Mouse (Mus musculus): Measurements from ENCODE around the gene Trp53i13. TPM values are rescaled to one million over a fixed set of nuclear protein-coding genes. Genes with fewer than 3 reads are reported as not detected.
"Not testable (repeated sequence)": the region's sequence is repeated elsewhere in the genome, so short reads cannot be mapped to it uniquely, and the experiment has no call there.

Trp53i13 gene
- 15.0 and 19.5 TPM in 2 replicates for polyA plus RNA-seq (2015; fragmentation: Nextera tagmentation; extraction: Ambion mirVana)

DNA sequence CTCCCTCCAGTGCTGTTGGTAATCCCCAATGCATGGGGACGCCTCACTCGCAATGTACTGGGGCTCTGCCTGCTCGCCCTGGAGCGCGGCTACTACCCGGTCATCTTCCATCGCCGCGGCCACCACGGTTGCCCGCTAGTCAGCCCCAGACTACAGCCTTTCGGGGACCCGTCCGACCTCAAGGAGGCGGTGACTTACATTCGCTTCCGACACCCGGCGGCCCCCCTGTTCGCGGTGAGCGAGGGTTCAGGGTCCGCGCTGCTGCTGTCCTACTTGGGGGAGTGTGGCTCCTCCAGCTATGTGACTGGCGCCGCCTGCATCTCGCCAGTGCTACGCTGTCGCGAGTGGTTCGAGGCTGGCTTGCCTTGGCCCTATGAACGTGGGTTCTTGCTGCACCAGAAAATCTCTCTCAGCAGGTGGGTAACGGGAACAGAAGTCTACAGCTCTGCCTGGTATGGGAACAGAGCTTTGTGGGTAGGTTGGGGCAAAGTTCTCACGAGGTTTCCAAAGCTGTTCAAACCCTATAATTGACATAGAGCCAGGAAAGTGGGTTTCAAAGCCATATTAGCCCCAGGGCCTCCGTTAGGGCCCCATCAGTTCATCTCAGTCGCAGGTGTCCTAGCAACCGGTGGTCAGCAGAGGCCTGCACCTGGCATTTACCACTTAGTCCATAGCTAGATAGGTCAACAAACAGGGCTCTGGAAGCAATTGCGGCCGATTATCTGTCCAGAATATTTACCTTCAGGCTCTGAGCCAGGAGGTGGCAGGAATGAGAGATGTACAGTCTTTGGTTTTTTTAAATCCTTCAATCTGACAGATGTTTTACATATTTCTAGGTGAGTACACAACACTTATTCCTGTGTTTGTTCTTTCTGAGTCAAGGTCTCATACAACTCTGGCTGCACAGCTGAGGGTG is at the start of gene Trp53i13:
Gene Trp53i13, minus strand, starts transcription at position 344 of the 916 bp plus-strand sequence.
- Histone ChIP-seq H3K9ac (replicated peaks) (peak within 1 kb of the TSS; percentile 44), H3K27ac (replicated peaks) (no peak within 1 kb of the TSS), H3K4me3 (peak within 1 kb of the TSS; percentile 50), H3K27me3 (peaks cover 21% of the 10 kb centered on the region; the same call in 1 of the 2 replicates), H3K9me3 (no peaks in the 10 kb centered on the region), H3K4me2 (replicated peaks) (peak within 1 kb of the TSS; percentile 88), H3K36me3 (no peaks in the 10 kb centered on the region), H3K4me1 (peaks cover 39% of the 10 kb centered on the region)
- ATAC-seq (replicated peaks), result no peak; the same call in 1 of the 2 replicates
- 10% methylated on average over 39 of the region's 39 CpGs for WGBS

DNA sequence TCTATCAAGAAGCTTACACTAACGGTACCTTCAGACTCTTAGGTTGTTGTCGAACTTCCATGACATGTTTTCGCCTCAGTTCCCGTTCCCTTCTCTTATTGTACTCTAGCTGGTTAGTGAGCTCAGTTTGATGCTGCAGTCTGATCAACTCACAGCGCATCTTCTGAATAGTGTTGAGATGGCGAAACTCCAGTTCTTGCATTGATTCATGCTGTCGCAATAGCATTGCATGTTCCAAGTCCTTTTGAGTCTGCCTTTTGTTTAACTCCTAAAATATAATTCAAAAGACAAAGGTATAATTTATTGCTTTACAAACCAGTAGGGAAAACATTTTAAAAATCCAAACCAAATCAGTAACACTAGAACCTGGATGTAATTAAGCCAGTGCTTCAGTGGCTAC is 29.5 kb upstream of the Trp53i13 start:
- H3K27ac ChIP-seq (replicated peaks), result no peak overlapping the region
- ATAC-seq (replicated peaks), result no peak
- peaks cover 74% of the 10 kb centered on the region for H3K36me3 ChIP-seq
- H3K4me3 ChIP-seq, result no peak overlapping the region
- no peaks in the 10 kb centered on the region for H3K9me3 ChIP-seq
- no peak overlapping the region for H3K9ac ChIP-seq (replicated peaks)
- H3K4me1 ChIP-seq, result no peaks in the 10 kb centered on the region
- H3K4me2 ChIP-seq (replicated peaks), result no peak overlapping the region
- no peaks in the 10 kb centered on the region for H3K27me3 ChIP-seq
- 95% methylated on average over 7 of the region's 7 CpGs for WGBS

- Histone ChIP-seq H3K4me3 (no peak overlapping the region), H3K27ac (replicated peaks) (no peak overlapping the region), H3K36me3 (peaks cover 23% of the 10 kb centered on the region), H3K9ac (replicated peaks) (no peak overlapping the region), H3K27me3 (no peaks in the 10 kb centered on the region), H3K4me1 (no peaks in the 10 kb centered on the region), H3K4me2 (replicated peaks) (no peak overlapping the region), H3K9me3 (no peaks in the 10 kb centered on the region)
- WGBS, result 88% methylated on average over 4 of the region's 4 CpGs
- no peak for ATAC-seq (replicated peaks)
These were observed 16.5 kb upstream of the Trp53i13 start for GRCm38 (mm10) chr11:77532202-77532846.

DNA sequence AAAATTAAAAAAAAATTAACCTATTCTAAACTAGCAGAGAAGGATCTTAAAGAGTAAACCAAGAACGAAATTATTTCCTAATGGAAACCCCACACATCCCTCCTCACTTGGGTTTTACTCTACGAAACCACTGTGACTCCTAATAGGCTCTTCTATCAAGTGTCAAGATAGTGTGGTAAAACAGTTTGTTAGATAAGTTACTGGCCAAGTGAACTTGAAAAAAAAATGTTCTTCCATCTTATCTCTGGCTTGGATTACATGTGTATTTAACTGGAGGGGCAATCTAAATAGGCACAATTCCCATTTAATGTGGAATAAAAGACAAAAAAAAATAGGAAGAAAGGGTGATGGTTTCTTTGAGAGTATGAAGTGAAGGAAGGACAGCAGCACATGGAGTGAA is 15.1 kb upstream of the Trp53i13 start:
- Histone ChIP-seq H3K4me2 (replicated peaks) (no peak overlapping the region), H3K27ac (replicated peaks) (no peak overlapping the region), H3K9me3 (no peaks in the 10 kb centered on the region), H3K27me3 (no peaks in the 10 kb centered on the region), H3K4me1 (no peaks in the 10 kb centered on the region), H3K9ac (replicated peaks) (no peak overlapping the region), H3K36me3 (peaks cover 11% of the 10 kb centered on the region), H3K4me3 (no peak overlapping the region)
- no peak for ATAC-seq (replicated peaks)
- WGBS, result 94% methylated on average over 2 of the region's 2 CpGs

DNA sequence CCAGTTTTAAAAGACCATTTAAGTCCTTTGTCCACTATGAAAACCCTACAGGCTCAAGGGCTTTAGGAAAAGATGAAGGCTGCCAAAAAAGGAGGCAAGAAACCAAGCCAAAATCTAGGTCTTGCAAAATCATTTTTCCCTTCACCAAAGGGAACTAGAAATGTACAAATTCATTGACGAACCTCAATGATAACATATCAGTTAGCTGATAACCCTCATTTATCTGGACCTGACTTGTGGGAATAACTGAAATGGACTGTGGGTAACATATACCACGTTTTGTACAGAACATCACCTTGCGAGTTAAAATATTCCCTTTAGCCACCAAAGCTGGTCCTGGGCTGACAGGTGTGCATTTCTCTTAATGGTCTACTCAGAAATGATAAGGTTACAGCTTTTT is 13.9 kb upstream of the Trp53i13 start:
- Histone ChIP-seq H3K9ac (replicated peaks) (no peak overlapping the region), H3K4me2 (replicated peaks) (no peak overlapping the region), H3K27ac (replicated peaks) (no peak overlapping the region), H3K4me3 (no peak overlapping the region), H3K36me3 (peaks cover 4% of the 10 kb centered on the region; the same call in 1 of the 2 replicates), H3K27me3 (no peaks in the 10 kb centered on the region), H3K9me3 (no peaks in the 10 kb centered on the region), H3K4me1 (no peaks in the 10 kb centered on the region)
- WGBS, result 91% methylated on average over 3 of the region's 3 CpGs
- no peak for ATAC-seq (replicated peaks)

DNA sequence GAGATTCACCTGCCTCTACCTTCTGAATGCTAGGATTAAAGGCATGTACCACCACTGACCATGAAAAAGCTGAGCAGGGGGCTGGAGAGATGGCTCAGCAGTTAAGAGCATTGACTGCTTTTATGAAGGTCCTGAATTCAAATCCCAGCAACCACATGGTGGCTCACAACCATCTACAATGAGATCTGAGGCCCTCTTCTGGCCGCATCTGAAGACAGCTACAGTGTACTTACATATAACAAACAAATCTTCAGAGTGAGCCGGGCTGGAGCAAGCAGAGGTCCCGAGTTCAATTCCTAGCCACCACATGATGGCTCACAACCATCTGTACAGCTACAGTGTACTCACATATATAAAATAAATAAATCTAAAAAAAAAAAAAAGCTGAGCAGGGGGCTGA is 12.6 kb upstream of the Trp53i13 start:
- not testable (repeated sequence) for H3K27me3 ChIP-seq; H3K36me3 ChIP-seq; H3K27ac ChIP-seq (replicated peaks); H3K4me2 ChIP-seq (replicated peaks); ATAC-seq (replicated peaks); H3K4me3 ChIP-seq; H3K4me1 ChIP-seq; H3K9me3 ChIP-seq; H3K9ac ChIP-seq (replicated peaks)
- 91% methylated on average over 3 of the region's 3 CpGs for WGBS

GRCm38 (mm10) chr11:77525804-77526486 is 10.2 kb upstream of the Trp53i13 start:
- ATAC-seq (replicated peaks), result no peak

GRCm38 (mm10) chr11:77520601-77521529 is 5.1 kb upstream of the Trp53i13 start:
- WGBS, result 38% methylated on average over 5 of the region's 5 CpGs
- Histone ChIP-seq H3K36me3 (no peaks in the 10 kb centered on the region), H3K9ac (replicated peaks) (no peak overlapping the region), H3K9me3 (no peaks in the 10 kb centered on the region), H3K4me2 (replicated peaks) (no peak overlapping the region), H3K4me3 (no peak overlapping the region), H3K4me1 (peaks cover 9% of the 10 kb centered on the region), H3K27me3 (0 out of 2 replicates have a peak, but pooled peaks cover 5% of the 10 kb centered on the region), H3K27ac (replicated peaks) (no peak overlapping the region)
- no peak for ATAC-seq (replicated peaks)

More at GRCm38 (mm10) chr11:77525804-77526486, 10.2 kb upstream of the Trp53i13 start:
- no peaks in the 10 kb centered on the region for H3K27me3 ChIP-seq
- 0 out of 2 replicates have a peak, but pooled peaks cover 4% of the 10 kb centered on the region for H3K4me1 ChIP-seq
- no peak overlapping the region for H3K4me2 ChIP-seq (replicated peaks)
- H3K36me3 ChIP-seq, result peaks cover 3% of the 10 kb centered on the region; the same call in 1 of the 2 replicates
- WGBS, result 81% methylated on average over 3 of the region's 3 CpGs
- H3K27ac ChIP-seq (replicated peaks), result no peak overlapping the region
- no peak overlapping the region for H3K9ac ChIP-seq (replicated peaks)
- H3K4me3 ChIP-seq, result no peak overlapping the region
- no peaks in the 10 kb centered on the region for H3K9me3 ChIP-seq

GRCm38 (mm10) chr11:77519043-77519442 is 3.3 kb upstream of the Trp53i13 start, which contains the start of gene Gm10392:
Gene Gm10392, minus strand, starts transcription at chr11:77519198.
- H3K9ac ChIP-seq (replicated peaks), result no peak within 1 kb of the TSS
- H3K36me3 ChIP-seq, result no peaks in the 10 kb centered on the region
- no peak within 1 kb of the TSS for H3K4me3 ChIP-seq
- H3K27ac ChIP-seq (replicated peaks), result no peak within 1 kb of the TSS
- ATAC-seq (replicated peaks), result no peak
- peaks cover 18% of the 10 kb centered on the region; the same call in 1 of the 2 replicates for H3K27me3 ChIP-seq
- H3K4me1 ChIP-seq, result peaks cover 27% of the 10 kb centered on the region
- WGBS, result 79% methylated on average over 5 of the region's 5 CpGs
- no peak within 1 kb of the TSS for H3K4me2 ChIP-seq (replicated peaks)
- no peaks in the 10 kb centered on the region for H3K9me3 ChIP-seq

GRCm38 (mm10) chr11:77518051-77518798 is 2.4 kb upstream of the Trp53i13 start:
- Histone ChIP-seq H3K4me1 (peaks cover 35% of the 10 kb centered on the region), H3K27ac (replicated peaks) (no peak overlapping the region), H3K9me3 (no peaks in the 10 kb centered on the region), H3K9ac (replicated peaks) (no peak overlapping the region), H3K36me3 (no peaks in the 10 kb centered on the region), H3K4me3 (no peak overlapping the region), H3K27me3 (peaks cover 21% of the 10 kb centered on the region; the same call in 1 of the 2 replicates), H3K4me2 (replicated peaks) (no peak overlapping the region)
- 82% methylated on average over 27 of the region's 27 CpGs for WGBS
- no peak for ATAC-seq (replicated peaks)

All from forebrain, embryonic 15.5 days (tissue).